Mouse (Mus musculus) midbrain, embryonic 11.5 days (tissue): ENCODE measurements around the gene Col9a1. TPM values are rescaled to one million over a fixed set of nuclear protein-coding genes. Genes with fewer than 3 reads are reported as not detected.

Source experiments
- ATAC-seq: fragments of 200-750 bp; cut with Nextera tagmentation; 2 replicates; pipeline ENCODE4 v1.8.0; 2017; ENCODE audit warnings: moderate TSS enrichment, moderate library complexity; ENCODE audit not compliant: low FRiP score
- DNase-seq: peaks from one replicate; pipeline ENCODE4 v3.0.0; 2015; ENCODE audit warnings: low spot score; ENCODE audit errors: missing footprints
- H3K27ac ChIP-seq: fragments of 300-500 bp; sonication (generic); 2 replicates; pipeline ENCODE4 v1.5.1; 2014; ENCODE audit warnings: low read depth, low read length
- H3K27me3 ChIP-seq: fragments of 300-500 bp; sonication (generic); 2 replicates; pipeline ENCODE4 v1.6.1; 2014; ENCODE audit warnings: mild to moderate bottlenecking, low read length, moderate library complexity, mixed read lengths; ENCODE audit not compliant: control insufficient read depth, insufficient read depth
- H3K36me3 ChIP-seq: fragments of 300-500 bp; sonication (generic); 2 replicates; pipeline ENCODE4 v1.6.1; 2014; ENCODE audit warnings: mild to moderate bottlenecking, low read length, moderate library complexity, mixed read lengths; ENCODE audit not compliant: control insufficient read depth, insufficient read depth
- H3K4me1 ChIP-seq: fragments of 300-500 bp; sonication (generic); 2 replicates; pipeline ENCODE4 v1.6.1; 2014; ENCODE audit warnings: low read length; ENCODE audit not compliant: control insufficient read depth, insufficient read depth
- H3K4me2 ChIP-seq: fragments of 300-500 bp; sonication (generic); 2 replicates; pipeline ENCODE4 v1.6.1; 2014; ENCODE audit warnings: mild to moderate bottlenecking, moderate library complexity
- H3K4me3 ChIP-seq: fragments of 300-500 bp; sonication (generic); 2 replicates; pipeline ENCODE4 v1.5.1; 2014; ENCODE audit warnings: low read depth, low read length
- H3K9ac ChIP-seq: fragments of 300-500 bp; sonication (generic); 2 replicates; pipeline ENCODE4 v1.6.1; 2014; ENCODE audit warnings: low read length
- H3K9me3 ChIP-seq: fragments of 300-500 bp; sonication (generic); 2 replicates; pipeline ENCODE4 v1.6.1; 2016; ENCODE audit warnings: low read length; ENCODE audit not compliant: control insufficient read depth
- WGBS: fragments of 180-500 bp; shearing (Covaris S2); extraction: QIAGEN DNeasy Blood & Tissue Kit; methylation state at CpG from one replicate; pipeline ENCODE4 v1.1.7; 2014; 5-methylcytosine and 5-hydroxymethylcytosine counted together
- polyA plus RNA-seq: library from polyadenylated mRNA; unstranded; fragments of >200 nt; fragmentation: Nextera tagmentation; extraction: Ambion mirVana; gene quantifications from 2 replicates; pipeline ENCODE4 v1.2.1, GENCODE M21; 2014

Gene Col9a1
- polyA plus RNA-seq, 1 experiment from 2014 or later, result 8.6 TPM

- Histone ChIP-seq H3K4me3 (no peak overlapping the region), H3K4me1 (peaks cover 4% of the 10 kb centered on the region; the same call in 1 of the 2 replicates), H3K27me3 (no peaks in the 10 kb centered on the region), H3K27ac (no peak overlapping the region), H3K9ac (no peak overlapping the region), H3K9me3 (no peaks in the 10 kb centered on the region), H3K36me3 (no peaks in the 10 kb centered on the region), H3K4me2 (no peak overlapping the region)
- WGBS, result 88% methylated on average over 1 of the region's 1 CpGs
- ATAC-seq (no peak), DNase-seq (no peak)
Measured at GRCm38 (mm10) chr1:24229552-24229951, 52.1 kb downstream of the Col9a1 start.

GRCm38 (mm10) chr1:24230428-24230827 lies 53.0 kb downstream of the Col9a1 start:
- ATAC-seq (peak; percentile 83), DNase-seq (no peak)
- Histone ChIP-seq H3K27me3 (no peaks in the 10 kb centered on the region), H3K9ac (no peak overlapping the region), H3K27ac (no peak overlapping the region), H3K9me3 (no peaks in the 10 kb centered on the region), H3K4me2 (no peak overlapping the region), H3K36me3 (no peaks in the 10 kb centered on the region), H3K4me3 (no peak overlapping the region), H3K4me1 (peaks cover 4% of the 10 kb centered on the region; the same call in 1 of the 2 replicates)
- 56% methylated on average over 8 of the region's 8 CpGs for WGBS

- DNase-seq (no peak), ATAC-seq (0 out of 2 replicates have a peak, but pooled peaks have one; percentile 11)
- Histone ChIP-seq H3K27me3 (no peaks in the 10 kb centered on the region), H3K9me3 (no peaks in the 10 kb centered on the region), H3K4me1 (peaks cover 4% of the 10 kb centered on the region; the same call in 1 of the 2 replicates), H3K9ac (no peak overlapping the region), H3K4me3 (no peak overlapping the region), H3K36me3 (no peaks in the 10 kb centered on the region), H3K4me2 (no peak overlapping the region), H3K27ac (no peak overlapping the region)
- 60% methylated on average over 3 of the region's 3 CpGs for WGBS
Measured at GRCm38 (mm10) chr1:24231504-24232270, 54.3 kb downstream of the Col9a1 start.

- Histone ChIP-seq H3K27me3 (no peaks in the 10 kb centered on the region), H3K27ac (no peak overlapping the region), H3K4me2 (no peak overlapping the region), H3K4me3 (no peak overlapping the region), H3K4me1 (peaks cover 3% of the 10 kb centered on the region; the same call in 1 of the 2 replicates), H3K9me3 (no peaks in the 10 kb centered on the region), H3K9ac (no peak overlapping the region), H3K36me3 (no peaks in the 10 kb centered on the region)
- DNase-seq, result no peak
- no peak for ATAC-seq
- 83% methylated on average over 1 of the region's 1 CpGs for WGBS
Measured at GRCm38 (mm10) chr1:24236330-24236729, 58.9 kb downstream of the Col9a1 start.

DNA sequence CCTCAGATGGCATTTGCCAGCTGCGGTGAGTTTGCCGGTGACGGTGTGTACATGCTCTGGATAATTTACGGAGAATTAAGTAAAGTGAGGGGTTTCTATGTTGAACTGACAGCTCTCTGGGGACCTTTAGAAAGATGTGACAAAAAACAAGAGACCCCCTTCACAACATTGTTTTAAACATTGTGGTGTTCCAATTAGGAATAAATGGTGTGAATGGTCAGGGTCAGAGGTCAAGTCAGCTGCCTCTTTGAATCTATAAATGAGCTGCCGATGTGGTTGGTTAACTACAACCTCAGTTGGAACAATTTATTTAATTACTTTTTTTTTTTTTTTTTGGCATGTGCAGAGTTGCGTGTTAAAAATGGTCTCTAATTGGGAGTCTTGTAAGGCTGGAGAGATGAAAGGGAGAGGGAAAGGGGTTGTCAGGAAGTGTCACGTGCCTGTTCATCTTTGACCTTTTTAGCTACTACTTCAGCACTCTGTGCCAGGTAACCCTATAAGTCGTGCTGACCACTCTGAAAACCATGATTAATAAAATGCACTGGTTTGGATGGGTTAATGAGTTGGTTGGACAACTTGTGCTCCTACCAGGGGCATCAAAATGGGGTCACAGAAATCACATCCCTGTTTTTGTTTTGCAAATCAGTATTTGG lies 62.8 kb downstream of the Col9a1 start:
- 33% methylated on average over 8 of the region's 8 CpGs for WGBS
- ATAC-seq (no peak), DNase-seq (no peak)
- no peak overlapping the region for H3K4me2 ChIP-seq
- H3K9ac ChIP-seq, result no peak overlapping the region
- no peaks in the 10 kb centered on the region for H3K36me3 ChIP-seq
- H3K27ac ChIP-seq, result no peak overlapping the region
- no peaks in the 10 kb centered on the region for H3K9me3 ChIP-seq
- H3K4me1 ChIP-seq, result no peaks in the 10 kb centered on the region
- no peaks in the 10 kb centered on the region for H3K27me3 ChIP-seq
- H3K4me3 ChIP-seq, result no peak overlapping the region

DNA sequence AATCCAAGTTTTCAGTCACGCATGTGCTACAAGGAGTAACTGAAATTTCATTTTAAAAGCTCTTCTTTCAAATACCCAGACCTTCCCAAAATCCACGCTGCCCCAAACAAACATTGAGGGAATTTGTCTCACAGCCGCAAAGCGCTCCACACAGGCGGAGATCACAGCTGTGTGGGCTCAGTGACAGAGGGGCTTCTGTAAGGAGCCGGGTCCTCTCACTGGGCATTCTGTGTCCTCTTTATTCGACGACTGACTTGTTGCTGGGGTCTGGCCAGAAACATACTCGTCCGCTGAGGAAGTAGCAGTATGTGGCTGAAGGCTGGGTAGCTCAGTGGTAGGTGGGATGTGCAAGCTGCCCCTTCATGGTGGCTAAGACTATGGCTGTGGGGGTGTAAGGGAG lies 67.5 kb downstream of the Col9a1 start:
- no peaks in the 10 kb centered on the region for H3K27me3 ChIP-seq
- no peaks in the 10 kb centered on the region for H3K9me3 ChIP-seq
- no peak overlapping the region for H3K27ac ChIP-seq
- no peaks in the 10 kb centered on the region for H3K36me3 ChIP-seq
- no peak overlapping the region for H3K4me3 ChIP-seq
- no peak overlapping the region for H3K9ac ChIP-seq
- H3K4me2 ChIP-seq, result no peak overlapping the region
- DNase-seq (no peak), ATAC-seq (no peak)
- H3K4me1 ChIP-seq, result no peaks in the 10 kb centered on the region
- 86% methylated on average over 10 of the region's 10 CpGs for WGBS

DNA sequence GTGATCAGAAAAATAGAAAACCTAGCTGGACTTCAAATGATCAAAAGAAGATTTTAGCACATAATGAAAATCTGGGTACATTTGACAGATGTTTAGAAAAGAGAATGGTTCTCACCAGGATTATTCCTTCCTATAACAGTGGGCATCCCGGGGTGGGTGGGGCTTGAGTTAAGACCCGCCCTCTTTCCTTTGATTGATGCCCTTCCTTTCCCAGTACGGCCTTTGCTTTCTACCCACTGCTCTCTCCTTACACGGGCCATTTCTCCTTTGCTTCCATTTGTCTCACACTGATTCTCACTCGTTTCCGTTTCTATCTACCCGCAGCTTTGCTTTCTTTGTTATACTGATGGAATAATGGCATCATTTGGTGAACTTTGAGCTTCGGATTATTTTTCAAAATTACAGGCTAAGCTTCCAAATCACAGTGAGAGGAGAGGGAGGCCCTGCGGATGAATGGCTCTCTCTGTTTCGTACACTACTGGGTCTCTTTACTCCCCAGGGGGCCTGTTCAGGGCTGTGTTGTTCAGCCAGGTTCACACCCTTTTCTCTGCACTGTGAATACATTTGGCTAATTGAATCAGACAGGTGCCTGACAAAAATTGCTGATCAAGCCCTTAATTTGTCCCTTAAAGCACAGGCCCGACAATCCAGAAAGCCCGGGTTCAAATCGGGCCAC lies 68.4 kb downstream of the Col9a1 start:
- no peak overlapping the region for H3K4me3 ChIP-seq
- H3K4me1 ChIP-seq, result no peaks in the 10 kb centered on the region
- DNase-seq (no peak), ATAC-seq (peak; percentile 62; the same call in 1 of the 2 replicates)
- H3K36me3 ChIP-seq, result no peaks in the 10 kb centered on the region
- no peak overlapping the region for H3K4me2 ChIP-seq
- 62% methylated on average over 13 of the region's 13 CpGs for WGBS
- no peaks in the 10 kb centered on the region for H3K27me3 ChIP-seq
- no peak overlapping the region for H3K9ac ChIP-seq
- no peak overlapping the region for H3K27ac ChIP-seq
- no peaks in the 10 kb centered on the region for H3K9me3 ChIP-seq

DNA sequence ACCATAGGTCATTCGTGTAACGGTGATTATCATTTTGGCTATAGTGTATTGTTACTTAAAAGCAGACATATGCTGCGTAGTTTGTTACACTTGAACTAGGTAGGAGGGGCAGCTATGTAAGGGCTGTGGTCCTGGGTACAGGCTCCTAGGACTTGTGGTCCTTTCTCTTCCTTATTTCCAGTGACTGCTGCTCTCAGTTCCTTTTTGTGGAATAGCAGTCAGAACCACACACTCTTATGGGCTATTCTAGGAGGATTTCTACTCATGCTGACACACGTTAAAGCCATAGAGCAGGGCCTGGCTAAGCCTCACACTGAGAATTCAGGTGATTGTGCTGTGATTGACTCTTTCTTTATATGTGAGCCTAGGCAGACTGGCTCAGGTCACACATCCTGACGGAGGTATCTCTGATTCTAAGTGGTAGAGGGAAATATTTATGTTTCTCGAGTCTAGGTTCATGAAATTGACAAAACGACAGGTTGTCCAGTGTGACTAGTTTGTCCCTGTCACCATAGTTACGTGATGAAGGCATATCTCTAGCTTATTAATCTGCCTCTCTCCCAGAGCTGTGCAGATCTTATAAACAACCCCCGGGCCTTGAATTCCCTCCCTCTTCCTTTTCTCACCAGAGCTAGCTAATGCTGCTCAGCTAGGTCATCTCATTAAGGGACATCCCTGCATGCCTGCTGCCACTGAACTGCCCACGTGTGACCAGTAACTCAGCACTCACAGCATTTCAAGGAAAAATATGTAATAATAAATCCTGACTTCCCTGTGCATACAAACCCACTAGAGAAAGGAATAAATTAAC lies 71.1 kb downstream of the Col9a1 start:
- Histone ChIP-seq H3K9me3 (no peaks in the 10 kb centered on the region), H3K27ac (no peak overlapping the region), H3K27me3 (no peaks in the 10 kb centered on the region), H3K4me3 (no peak overlapping the region), H3K36me3 (no peaks in the 10 kb centered on the region), H3K4me1 (no peaks in the 10 kb centered on the region), H3K9ac (no peak overlapping the region), H3K4me2 (no peak overlapping the region)
- no peak for DNase-seq
- peak; percentile 63 for ATAC-seq
- WGBS, result 82% methylated on average over 10 of the region's 10 CpGs
